10 mouse cellular contexts compared by ENCODE assay signal in the genomic region with DNA sequence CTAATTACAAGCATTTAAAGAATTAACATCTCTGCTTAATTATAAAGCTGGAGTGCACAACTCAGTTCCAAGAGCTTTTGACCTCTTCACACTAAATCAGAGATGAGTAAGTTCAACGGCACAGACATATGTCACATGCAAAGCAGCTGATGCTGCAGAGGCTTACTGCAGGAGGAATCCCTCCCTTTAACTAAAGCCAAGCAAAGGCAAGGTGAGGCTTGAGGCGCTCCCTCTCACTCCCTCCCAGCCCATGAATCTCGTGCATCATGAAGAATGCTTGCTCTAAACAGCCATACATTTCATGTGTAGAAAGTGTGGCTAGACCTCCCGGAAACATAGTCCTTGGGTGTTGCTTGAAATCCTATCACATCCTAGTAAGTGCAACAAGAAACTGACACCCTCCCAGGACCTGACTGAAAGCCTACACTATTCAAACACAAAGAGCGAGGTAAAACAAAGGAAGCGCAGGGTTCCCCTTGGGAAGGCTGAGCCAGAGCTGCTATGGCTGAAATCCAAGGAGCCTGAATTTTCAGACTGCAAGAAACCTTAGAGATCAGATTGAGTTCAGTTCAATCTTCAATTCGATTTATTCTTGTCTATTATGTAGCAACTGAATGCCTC.
DNase-seq lines count a peak whose midpoint lies in the region; ATAC-seq lines count a peak whose summit lies in the region.
"Had no signal": no experiment of that assay in that cellular context is flagged by ENCODE, and none has a peak within 500 bp of the region (broad histone marks: within the 10 kb centered on the region; RNA-seq: fewer than 3 reads in every experiment).

No protein-coding gene starts in this region.

- no peak for ATAC-seq in hindbrain, embryonic 14.5 days (ENCODE audit: low FRiP score)
- 0 out of 2 replicates have a peak, but pooled peaks have one; percentile 56 for ATAC-seq in embryonic facial prominence, embryonic 12.5 days (ENCODE audit: insufficient number of reproducible peaks, insufficient read depth, low FRiP score, low TSS enrichment)
- peak; percentile 63; the same call in 1 of the 2 replicates for ATAC-seq in hindbrain, embryonic 13.5 days (ENCODE audit: low FRiP score)
- no peak for ATAC-seq in midbrain, embryonic 15.5 days (replicated peaks)
- ATAC-seq: liver, embryonic 12.5 days had no signal

- H3K9me3 ChIP-seq in hindbrain, embryonic 10.5 days: no peaks in the 10 kb centered on the region
- H3K9me3 ChIP-seq in hindbrain, embryonic 14.5 days (ENCODE audit: control insufficient read depth, low read length): no peaks in the 10 kb centered on the region
- H3K9me3 ChIP-seq in embryonic facial prominence, embryonic 12.5 days: no peaks in the 10 kb centered on the region
- no peaks in the 10 kb centered on the region for H3K9me3 ChIP-seq in hindbrain, embryonic 13.5 days
- H3K9me3 ChIP-seq in midbrain, embryonic 15.5 days: no peaks in the 10 kb centered on the region
- H3K9me3 ChIP-seq: liver, embryonic 12.5 days had no signal

- no peak overlapping the region; the same call in 1 of the 2 replicates for H3K4me2 ChIP-seq in hindbrain, embryonic 14.5 days (replicated peaks)
- no peak overlapping the region for H3K4me2 ChIP-seq in embryonic facial prominence, embryonic 12.5 days (replicated peaks)
- 0 out of 2 replicates have a peak overlapping the region, but pooled peaks have one; percentile 2 for H3K4me2 ChIP-seq in hindbrain, embryonic 13.5 days
- peak overlapping the region; percentile 13; the same call in 1 of the 2 replicates for H3K4me2 ChIP-seq in midbrain, embryonic 15.5 days
- H3K4me2 ChIP-seq: liver, embryonic 12.5 days had no signal

- H3K27ac ChIP-seq in hindbrain, embryonic 10.5 days: peak overlapping the region; percentile 29
- no peak overlapping the region for H3K27ac ChIP-seq in hindbrain, embryonic 14.5 days
- H3K27ac ChIP-seq in embryonic facial prominence, embryonic 12.5 days: no peak overlapping the region
- peak overlapping the region; percentile 35; the same call in 1 of the 2 replicates for H3K27ac ChIP-seq in hindbrain, embryonic 13.5 days
- no peak overlapping the region for H3K27ac ChIP-seq in midbrain, embryonic 15.5 days
- H3K27ac ChIP-seq: liver, embryonic 12.5 days had no signal

- H3K4me3 ChIP-seq in hindbrain, embryonic 10.5 days: 0 out of 2 replicates have a peak overlapping the region, but pooled peaks have one; percentile 6
- H3K4me3 ChIP-seq in hindbrain, embryonic 14.5 days (replicated peaks; ENCODE audit: low read length): no peak overlapping the region
- no peak overlapping the region for H3K4me3 ChIP-seq in embryonic facial prominence, embryonic 12.5 days
- H3K4me3 ChIP-seq in hindbrain, embryonic 13.5 days: no peak overlapping the region
- H3K4me3 ChIP-seq in midbrain, embryonic 15.5 days: no peak overlapping the region
- H3K4me3 ChIP-seq: liver, embryonic 12.5 days had no signal

- 22% methylated on average over 7 of the region's 7 CpGs for WGBS in hindbrain, embryonic 10.5 days
- WGBS in hindbrain, embryonic 14.5 days: 28% methylated on average over 7 of the region's 7 CpGs
- WGBS in embryonic facial prominence, embryonic 12.5 days: 26% methylated on average over 7 of the region's 7 CpGs
- WGBS in hindbrain, embryonic 13.5 days: 27% methylated on average over 7 of the region's 7 CpGs
- 31% methylated on average over 7 of the region's 7 CpGs for WGBS in midbrain, embryonic 15.5 days

- H3K9ac ChIP-seq in hindbrain, embryonic 14.5 days: no peak overlapping the region
- H3K9ac ChIP-seq in embryonic facial prominence, embryonic 12.5 days: no peak overlapping the region
- no peak overlapping the region for H3K9ac ChIP-seq in hindbrain, embryonic 13.5 days
- H3K9ac ChIP-seq in midbrain, embryonic 15.5 days: no peak overlapping the region
- H3K9ac ChIP-seq: liver, embryonic 12.5 days had no signal

- peaks cover 8% of the 10 kb centered on the region; the same call in 1 of the 2 replicates for H3K4me1 ChIP-seq in hindbrain, embryonic 10.5 days (replicated peaks)
- H3K4me1 ChIP-seq in hindbrain, embryonic 14.5 days (replicated peaks; ENCODE audit: control insufficient read depth, insufficient read depth, low read length): no peaks in the 10 kb centered on the region
- H3K4me1 ChIP-seq in embryonic facial prominence, embryonic 12.5 days: no peaks in the 10 kb centered on the region
- peaks cover 3% of the 10 kb centered on the region; the same call in 1 of the 2 replicates for H3K4me1 ChIP-seq in hindbrain, embryonic 13.5 days (replicated peaks)
- H3K4me1 ChIP-seq in midbrain, embryonic 15.5 days: peaks cover 4% of the 10 kb centered on the region; the same call in 1 of the 2 replicates
- H3K4me1 ChIP-seq: liver, embryonic 12.5 days had no signal

- intact Hi-C loops in left cerebral cortex, postnatal 25 days (cut with DNase I): loop anchor here (5.0 kb wide), 1 partner anchor 63 kb away; no protein-coding TSS in a partner anchor

- peak; percentile 17 for DNase-seq in hindbrain, embryonic 10.5 days (ENCODE audit: low spot score)
- DNase-seq in hindbrain, embryonic 14.5 days (ENCODE audit: low spot score): no peak
- DNase-seq in MN1 (ENCODE audit: low spot score): no peak
- DNase-seq in left cerebral cortex, postnatal 25 days (ENCODE audit: low spot score in 2 of 2): no peak
- DNase-seq in cerebellum, adult 9-10 months: no peak
- DNase-seq: layer of hippocampus, adult 9-11 months had no signal

- peaks cover 2% of the 10 kb centered on the region; the same call in 1 of the 2 replicates for H3K27me3 ChIP-seq in hindbrain, embryonic 10.5 days (ENCODE audit: insufficient read depth, poor library complexity, severe bottlenecking)
- H3K27me3 ChIP-seq in hindbrain, embryonic 14.5 days (ENCODE audit: control insufficient read depth, insufficient read depth, low read length): no peaks in the 10 kb centered on the region
- no peaks in the 10 kb centered on the region for H3K27me3 ChIP-seq in embryonic facial prominence, embryonic 12.5 days
- no peaks in the 10 kb centered on the region; the same call in 1 of the 2 replicates for H3K27me3 ChIP-seq in hindbrain, embryonic 13.5 days
- H3K27me3 ChIP-seq in midbrain, embryonic 15.5 days (replicated peaks): no peaks in the 10 kb centered on the region
- H3K27me3 ChIP-seq: liver, embryonic 12.5 days had no signal

- H3K36me3 ChIP-seq in hindbrain, embryonic 10.5 days: no peaks in the 10 kb centered on the region
- H3K36me3 ChIP-seq in hindbrain, embryonic 14.5 days (replicated peaks; ENCODE audit: control insufficient read depth, insufficient read depth): no peaks in the 10 kb centered on the region
- H3K36me3 ChIP-seq in embryonic facial prominence, embryonic 12.5 days: no peaks in the 10 kb centered on the region
- no peaks in the 10 kb centered on the region for H3K36me3 ChIP-seq in hindbrain, embryonic 13.5 days
- H3K36me3 ChIP-seq in midbrain, embryonic 15.5 days (replicated peaks): no peaks in the 10 kb centered on the region
- H3K36me3 ChIP-seq: liver, embryonic 12.5 days had no signal

Comparison
In these comparisons a context has a peak if more than half of its experiments do, and no peak if none do; other contexts are left out.
1. H3K27ac ChIP-seq: peak in hindbrain, embryonic 10.5 days (single experiment) and hindbrain, embryonic 13.5 days (single experiment); none in hindbrain, embryonic 14.5 days (single experiment), embryonic facial prominence, embryonic 12.5 days (single experiment) and midbrain, embryonic 15.5 days (single experiment).
2. ATAC-seq: peak in embryonic facial prominence, embryonic 12.5 days (single experiment) and hindbrain, embryonic 13.5 days (single experiment); none in hindbrain, embryonic 14.5 days (single experiment) and midbrain, embryonic 15.5 days (single experiment).
3. H3K4me2 ChIP-seq: peak in hindbrain, embryonic 13.5 days (single experiment) and midbrain, embryonic 15.5 days (single experiment); none in hindbrain, embryonic 14.5 days (single experiment) and embryonic facial prominence, embryonic 12.5 days (single experiment).